Mouse (Mus musculus): Measurements from ENCODE around the gene Vps4a. TPM values are rescaled to one million over a fixed set of nuclear protein-coding genes. Genes with fewer than 3 reads are reported as not detected.

The Vps4a gene
- polyA plus RNA-seq, 1 experiment from 2014 or later, result 46.1 TPM

- WGBS, result 93% methylated on average over 4 of the region's 4 CpGs
- Histone ChIP-seq H3K4me1 (peaks cover 22% of the 10 kb centered on the region), H3K36me3 (peaks cover 81% of the 10 kb centered on the region), H3K9me3 (no peaks in the 10 kb centered on the region), H3K9ac (no peak overlapping the region), H3K4me2 (peak overlapping the region; percentile 96), H3K27me3 (replicated peaks) (no peaks in the 10 kb centered on the region), H3K4me3 (peak overlapping the region; percentile 93; the same call in 1 of the 2 replicates), H3K27ac (replicated peaks) (peak overlapping the region; percentile 95)
- no peak for ATAC-seq (ENCODE audit: extremely low read depth, insufficient number of reproducible peaks, low FRiP score, low TSS enrichment)
These were observed 18.5 kb downstream of the Vps4a start for GRCm38 (mm10) chr8:107049480-107049879.

- ATAC-seq (ENCODE audit: extremely low read depth, insufficient number of reproducible peaks, low FRiP score, low TSS enrichment), result no peak
- Histone ChIP-seq H3K9me3 (no peaks in the 10 kb centered on the region), H3K27me3 (replicated peaks) (no peaks in the 10 kb centered on the region), H3K36me3 (peaks cover 59% of the 10 kb centered on the region), H3K4me3 (no peak overlapping the region), H3K27ac (replicated peaks) (no peak overlapping the region), H3K4me1 (peaks cover 26% of the 10 kb centered on the region), H3K4me2 (no peak overlapping the region), H3K9ac (no peak overlapping the region)
- 95% methylated on average over 8 of the region's 8 CpGs for WGBS
These were observed 21.0 kb downstream of the Vps4a start for GRCm38 (mm10) chr8:107052046-107052445.

GRCm38 (mm10) chr8:107056076-107056972 is 25.3 kb downstream of the Vps4a start, which contains the start of the genes Cog8 and Nip7:
Gene Cog8, minus strand, starts transcription at chr8:107056689.
Gene Nip7, plus strand, starts transcription at chr8:107056877.
- Histone ChIP-seq H3K27ac (replicated peaks) (peak within 1 kb of the TSS; percentile 76), H3K27me3 (replicated peaks) (no peaks in the 10 kb centered on the region), H3K36me3 (peaks cover 63% of the 10 kb centered on the region), H3K9me3 (no peaks in the 10 kb centered on the region), H3K4me2 (peak within 1 kb of the TSS; percentile 98), H3K9ac (peak within 1 kb of the TSS; percentile 96), H3K4me3 (peak within 1 kb of the TSS; percentile 100), H3K4me1 (peaks cover 21% of the 10 kb centered on the region)
- under 1% methylated on average over 88 of the region's 88 CpGs for WGBS
- peak; percentile 90 for ATAC-seq (ENCODE audit: extremely low read depth, insufficient number of reproducible peaks, low FRiP score, low TSS enrichment)

- ATAC-seq (ENCODE audit: extremely low read depth, insufficient number of reproducible peaks, low FRiP score, low TSS enrichment), result peak; percentile 34; the same call in 1 of the 2 replicates
- peak overlapping the region; percentile 88 for H3K9ac ChIP-seq
- peaks cover 21% of the 10 kb centered on the region for H3K4me1 ChIP-seq
- peaks cover 57% of the 10 kb centered on the region for H3K36me3 ChIP-seq
- peak overlapping the region; percentile 100 for H3K4me3 ChIP-seq
- no peaks in the 10 kb centered on the region for H3K9me3 ChIP-seq
- peak overlapping the region; percentile 49 for H3K27ac ChIP-seq (replicated peaks)
- peak overlapping the region; percentile 98 for H3K4me2 ChIP-seq
- under 1% methylated on average over 33 of the region's 33 CpGs for WGBS
- H3K27me3 ChIP-seq (replicated peaks), result no peaks in the 10 kb centered on the region
These were observed 25.9 kb downstream of the Vps4a start for GRCm38 (mm10) chr8:107056973-107057369.

- H3K4me1 ChIP-seq, result peaks cover 5% of the 10 kb centered on the region
- H3K4me3 ChIP-seq, result no peak overlapping the region
- 71% methylated on average over 1 of the region's 1 CpGs for WGBS
- H3K27ac ChIP-seq (replicated peaks), result no peak overlapping the region
- ATAC-seq (ENCODE audit: extremely low read depth, insufficient number of reproducible peaks, low FRiP score, low TSS enrichment), result no peak
- no peaks in the 10 kb centered on the region for H3K27me3 ChIP-seq (replicated peaks)
- peaks cover 28% of the 10 kb centered on the region for H3K36me3 ChIP-seq
- H3K4me2 ChIP-seq, result no peak overlapping the region
- no peak overlapping the region for H3K9ac ChIP-seq
- H3K9me3 ChIP-seq, result no peaks in the 10 kb centered on the region
These were observed 31.6 kb downstream of the Vps4a start for GRCm38 (mm10) chr8:107062613-107063012.

- H3K4me3 ChIP-seq, result no peak within 1 kb of the TSS
- H3K27me3 ChIP-seq (replicated peaks), result no peaks in the 10 kb centered on the region
- H3K27ac ChIP-seq (replicated peaks), result no peak within 1 kb of the TSS
- ATAC-seq (ENCODE audit: extremely low read depth, insufficient number of reproducible peaks, low FRiP score, low TSS enrichment), result no peak
- H3K4me2 ChIP-seq, result no peak within 1 kb of the TSS
- peaks cover 28% of the 10 kb centered on the region for H3K36me3 ChIP-seq
- H3K9me3 ChIP-seq, result no peaks in the 10 kb centered on the region
- no peak within 1 kb of the TSS for H3K9ac ChIP-seq
- WGBS, result 53% methylated on average over 17 of the region's 17 CpGs
- H3K4me1 ChIP-seq, result no peaks in the 10 kb centered on the region
These were observed 34.8 kb downstream of the Vps4a start, which contains the start of gene Tmed6 for GRCm38 (mm10) chr8:107065511-107066496. Gene Tmed6, minus strand, starts transcription at chr8:107065644.

- ATAC-seq (ENCODE audit: extremely low read depth, insufficient number of reproducible peaks, low FRiP score, low TSS enrichment), result no peak
- Histone ChIP-seq H3K36me3 (peaks cover 92% of the 10 kb centered on the region), H3K4me2 (no peak overlapping the region), H3K4me3 (no peak overlapping the region), H3K9ac (no peak overlapping the region), H3K9me3 (no peaks in the 10 kb centered on the region), H3K27me3 (replicated peaks) (no peaks in the 10 kb centered on the region), H3K4me1 (peaks cover 6% of the 10 kb centered on the region; the same call in 1 of the 2 replicates), H3K27ac (replicated peaks) (no peak overlapping the region)
- 74% methylated on average over 4 of the region's 4 CpGs for WGBS
These were observed 42.7 kb downstream of the Vps4a start for GRCm38 (mm10) chr8:107073706-107074105.

GRCm38 (mm10) chr8:107074128-107074527 is 43.1 kb downstream of the Vps4a start:
- 90% methylated on average over 1 of the region's 1 CpGs for WGBS
- peaks cover 6% of the 10 kb centered on the region; the same call in 1 of the 2 replicates for H3K4me1 ChIP-seq
- no peak for ATAC-seq (ENCODE audit: extremely low read depth, insufficient number of reproducible peaks, low FRiP score, low TSS enrichment)
- no peaks in the 10 kb centered on the region for H3K9me3 ChIP-seq
- no peak overlapping the region for H3K4me3 ChIP-seq
- H3K27ac ChIP-seq (replicated peaks), result no peak overlapping the region
- no peaks in the 10 kb centered on the region for H3K27me3 ChIP-seq (replicated peaks)
- no peak overlapping the region for H3K4me2 ChIP-seq
- peaks cover 92% of the 10 kb centered on the region for H3K36me3 ChIP-seq
- no peak overlapping the region for H3K9ac ChIP-seq

- no peak overlapping the region for H3K4me2 ChIP-seq
- 77% methylated on average over 7 of the region's 7 CpGs for WGBS
- H3K9ac ChIP-seq, result no peak overlapping the region
- no peak for ATAC-seq (ENCODE audit: extremely low read depth, insufficient number of reproducible peaks, low FRiP score, low TSS enrichment)
- H3K9me3 ChIP-seq, result no peaks in the 10 kb centered on the region
- H3K27ac ChIP-seq (replicated peaks), result no peak overlapping the region
- H3K27me3 ChIP-seq (replicated peaks), result no peaks in the 10 kb centered on the region
- H3K4me1 ChIP-seq, result peaks cover 6% of the 10 kb centered on the region; the same call in 1 of the 2 replicates
- peaks cover 93% of the 10 kb centered on the region for H3K36me3 ChIP-seq
- H3K4me3 ChIP-seq, result no peak overlapping the region
These were observed 45.3 kb downstream of the Vps4a start for GRCm38 (mm10) chr8:107076239-107076888.

- no peak for ATAC-seq (ENCODE audit: extremely low read depth, insufficient number of reproducible peaks, low FRiP score, low TSS enrichment)
- Histone ChIP-seq H3K9me3 (no peaks in the 10 kb centered on the region), H3K9ac (no peak overlapping the region), H3K36me3 (peaks cover 90% of the 10 kb centered on the region), H3K4me1 (no peaks in the 10 kb centered on the region), H3K4me3 (no peak overlapping the region), H3K27me3 (replicated peaks) (no peaks in the 10 kb centered on the region), H3K4me2 (no peak overlapping the region), H3K27ac (replicated peaks) (no peak overlapping the region)
- WGBS, result 92% methylated on average over 17 of the region's 17 CpGs
These were observed 54.3 kb downstream of the Vps4a start for GRCm38 (mm10) chr8:107085358-107085757.

Measured in heart, embryonic 13.5 days (tissue).